Comparison of ENCODE assay signal across 16 mouse cellular contexts in the genomic region with DNA sequence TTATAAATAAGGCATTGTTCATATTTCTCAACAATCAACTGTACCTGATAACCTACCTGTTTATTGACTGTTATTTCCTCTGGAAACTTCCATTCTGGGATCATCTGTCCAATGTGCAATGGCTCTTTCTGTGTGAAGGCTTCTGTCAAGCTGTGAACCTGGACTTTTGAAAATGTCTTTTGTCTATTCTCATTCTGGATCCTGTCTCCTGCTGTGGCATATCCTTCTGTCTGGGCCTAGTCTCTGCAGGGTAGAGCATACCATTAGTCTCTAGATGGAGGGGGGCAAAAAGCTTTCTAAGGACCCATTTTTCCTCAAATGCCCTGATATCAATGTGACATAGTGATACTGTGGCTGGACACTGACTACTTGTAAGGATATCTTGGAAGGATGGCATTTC.
"Had no signal": no experiment of that assay in that cellular context is flagged by ENCODE, and none has a peak within 500 bp of the region (broad histone marks: within the 10 kb centered on the region; RNA-seq: fewer than 3 reads in every experiment).

No protein-coding gene starts in this region.

- H3K27me3 ChIP-seq: midbrain, embryonic 12.5 days; neural tube, embryonic 13.5 days; neural tube, embryonic 15.5 days; stomach, embryonic 15.5 days had no signal

- H3K4me1 ChIP-seq: midbrain, embryonic 10.5 days; midbrain, embryonic 12.5 days; neural tube, embryonic 13.5 days; neural tube, embryonic 15.5 days; stomach, embryonic 15.5 days had no signal

- H3K9me3 ChIP-seq: midbrain, embryonic 10.5 days; midbrain, embryonic 12.5 days; neural tube, embryonic 13.5 days; neural tube, embryonic 15.5 days; stomach, embryonic 15.5 days had no signal

- H3K36me3 ChIP-seq: midbrain, embryonic 10.5 days; midbrain, embryonic 12.5 days; neural tube, embryonic 13.5 days; neural tube, embryonic 15.5 days; stomach, embryonic 15.5 days had no signal

- H3K9ac ChIP-seq: lung, embryonic 14.5 days; midbrain, embryonic 12.5 days; neural tube, embryonic 13.5 days; neural tube, embryonic 15.5 days; stomach, embryonic 15.5 days had no signal

- ATAC-seq: midbrain, embryonic 16.5 days had no signal

- H3K4me3 ChIP-seq: midbrain, embryonic 10.5 days; midbrain, embryonic 12.5 days; myocyte; neural tube, embryonic 13.5 days; neural tube, embryonic 15.5 days; stomach, embryonic 15.5 days had no signal

- H3K27ac ChIP-seq: midbrain, embryonic 10.5 days; midbrain, embryonic 12.5 days; neural tube, embryonic 13.5 days; neural tube, embryonic 15.5 days; stomach, embryonic 15.5 days; stomach, postnatal 0 days had no signal

- DNase-seq: lung, adult 18-20 months; lung, embryonic 14.5 days; lung, postnatal 10 days; lung, postnatal 4 days; midbrain, embryonic 14.5 days; right cerebral cortex, postnatal 14 days; thymus, adult 2 months; thymus, postnatal 36 days had no signal

- H3K4me2 ChIP-seq: lung, embryonic 14.5 days; midbrain, embryonic 12.5 days; neural tube, embryonic 13.5 days; neural tube, embryonic 15.5 days; stomach, embryonic 15.5 days had no signal
